Mouse (Mus musculus) B cell, adult 2 months (primary cell): ENCODE results near the gene Efna4.
A peak's percentile ranks its signal among the peaks of the same experiment; 100 is the strongest.

Experiments
- DNase-seq, 2 experiments: peaks; one replicate each; pipeline ENCODE4 v3.0.0; 2022

Efna4 gene

DNA sequence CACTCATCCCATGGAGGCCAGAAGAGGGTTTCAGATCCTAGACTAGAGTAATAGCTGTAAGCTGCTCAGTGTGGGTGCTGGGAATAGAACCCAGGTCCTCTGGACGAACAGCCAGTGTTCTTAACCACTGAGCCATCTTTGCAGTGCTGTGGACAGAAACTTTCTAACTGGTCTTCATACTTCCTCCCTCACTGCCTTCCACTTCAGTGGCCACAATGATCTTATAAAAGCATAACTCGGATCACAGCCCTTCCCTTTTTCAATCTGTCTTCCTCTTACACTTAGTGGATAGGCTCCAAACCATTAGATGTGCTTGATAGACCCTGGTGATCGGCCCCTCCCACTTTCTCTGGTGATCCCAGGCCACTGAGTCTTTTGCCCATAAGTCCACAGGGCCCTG lies 22.4 kb upstream of the Efna4 start:
- DNase-seq = no peak

DNA sequence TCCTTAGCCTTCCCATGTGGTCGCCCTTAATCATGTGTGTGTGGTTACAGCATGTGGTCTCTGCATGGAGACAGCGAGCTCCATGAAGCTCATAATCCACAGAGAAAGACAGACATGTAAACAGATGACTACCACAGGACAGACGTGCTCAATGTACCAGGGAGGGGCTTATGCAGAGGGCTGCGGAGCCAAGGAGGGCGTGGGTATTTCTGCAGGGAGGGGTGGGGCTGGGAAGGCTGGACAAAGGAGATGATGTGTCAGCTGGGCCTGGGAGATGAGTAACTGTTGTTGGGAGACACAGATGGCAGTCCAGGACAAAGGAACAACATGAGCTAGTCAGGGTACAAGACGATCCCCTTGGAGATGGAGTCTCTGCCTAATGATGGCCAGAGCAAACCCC lies 21.8 kb upstream of the Efna4 start:
- no peak for DNase-seq

DNA sequence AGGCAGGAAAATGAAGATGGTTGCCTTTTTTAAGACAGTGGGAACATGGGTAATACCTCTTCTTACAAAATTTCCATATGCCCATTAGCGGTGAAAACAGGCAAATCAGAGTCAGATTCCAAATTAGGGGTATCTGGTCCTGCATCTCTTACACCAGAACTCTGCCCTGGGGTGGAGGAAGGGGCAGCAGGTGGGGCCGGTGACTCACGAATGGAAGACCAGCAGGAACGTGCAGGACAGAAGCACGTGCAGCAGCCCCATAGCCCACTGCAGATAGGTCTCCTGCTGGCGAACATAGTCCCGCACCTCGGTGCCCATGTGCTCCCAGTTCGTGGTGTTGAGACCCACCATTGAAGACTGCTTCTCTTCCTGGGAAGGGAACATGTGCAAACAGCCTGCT lies 18.2 kb upstream of the Efna4 start:
- no peak for DNase-seq

GRCm38 (mm10) chr3:89355512-89355902 lies 17.7 kb upstream of the Efna4 start:
- DNase-seq = no peak

DNA sequence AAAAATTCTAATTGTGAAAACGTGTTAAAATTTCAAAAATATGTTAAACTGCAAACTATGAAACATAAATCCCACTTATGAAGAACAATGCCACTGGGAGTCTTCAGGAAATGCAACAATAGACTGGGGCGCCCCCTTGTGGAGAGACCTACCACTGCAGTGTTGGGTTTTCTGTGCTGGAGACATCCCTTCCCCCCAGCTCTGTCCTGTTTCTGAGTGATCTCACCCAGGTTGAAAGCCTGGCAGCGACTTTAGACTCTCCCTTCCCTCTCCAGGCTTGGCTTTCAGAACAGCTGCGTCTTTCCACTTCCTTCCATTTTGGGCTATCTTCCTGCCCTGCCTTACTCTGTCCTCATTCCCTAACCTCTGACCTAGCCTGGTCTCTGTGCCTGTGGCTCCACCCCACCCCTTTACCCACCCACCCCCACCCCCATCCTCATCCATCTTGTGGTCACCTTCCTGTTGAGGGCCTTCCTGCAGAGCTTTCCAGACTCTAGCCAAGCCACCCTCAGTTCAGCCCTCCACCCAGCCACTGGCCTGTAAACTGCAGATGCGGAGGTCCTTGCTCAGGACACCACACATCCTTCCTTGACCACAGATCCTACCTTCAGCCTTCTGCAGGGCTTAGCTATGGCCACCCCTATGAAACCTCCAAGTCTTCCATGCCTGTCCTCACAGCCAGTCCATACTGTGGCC lies 17.1 kb upstream of the Efna4 start:
- DNase-seq = peak; percentile 91 to 92

DNA sequence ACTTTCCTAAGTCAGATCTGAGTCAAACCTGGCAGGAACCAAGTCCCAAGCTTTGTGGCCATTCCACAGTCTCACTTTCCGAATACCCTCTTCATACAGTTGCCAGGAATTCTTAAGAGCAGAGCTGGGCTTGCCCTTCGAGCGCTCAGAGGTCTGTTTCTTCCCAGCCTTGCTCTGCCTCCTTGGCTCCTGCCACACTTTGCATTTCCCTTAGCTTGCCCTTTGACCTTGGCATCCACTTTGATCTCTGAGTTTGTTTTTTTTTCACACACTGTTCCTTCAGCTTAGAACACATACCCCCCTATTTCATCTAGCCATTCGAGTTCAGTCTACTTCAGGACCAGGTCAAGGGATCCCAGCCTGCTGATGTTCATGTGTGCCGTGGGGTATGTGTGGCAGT lies 13.4 kb upstream of the Efna4 start:
- no peak for DNase-seq

DNA sequence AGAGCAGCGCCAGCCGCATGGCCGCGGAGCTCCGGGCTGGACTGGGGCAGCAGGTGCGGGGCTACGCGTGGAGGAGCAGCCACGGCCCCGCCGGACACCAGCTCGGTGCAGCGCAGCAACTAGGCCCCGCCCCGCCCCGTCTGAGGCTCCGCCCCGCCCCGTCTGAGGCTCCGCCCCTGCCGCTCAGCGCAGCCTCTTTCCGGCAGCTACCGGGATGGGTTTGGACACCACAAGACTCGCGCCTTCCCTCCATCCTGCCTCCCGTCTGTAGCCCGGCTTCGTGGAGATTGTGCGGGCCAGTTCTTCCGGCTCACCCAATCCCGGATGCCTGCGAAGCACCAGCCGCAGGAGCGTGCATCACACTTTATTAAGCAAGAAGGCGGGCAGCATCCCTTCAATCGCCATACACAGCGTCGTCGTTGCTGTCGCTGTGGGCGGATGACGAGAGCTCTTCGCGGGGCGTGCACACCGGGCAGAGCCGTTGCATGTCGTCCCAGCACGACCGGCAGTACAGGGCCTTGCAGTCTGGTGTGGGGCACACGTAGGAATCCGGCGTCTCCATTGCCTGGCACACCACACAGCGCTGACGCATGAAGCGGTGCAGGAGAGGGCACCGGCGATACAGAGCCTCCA lies 12.2 kb upstream of the Efna4 start, which contains the start of gene Adam15:
Gene Adam15 (minus strand): TSS at position 128 of the 633 bp plus-strand sequence.
- DNase-seq = peak; percentile 92 to 93

DNA sequence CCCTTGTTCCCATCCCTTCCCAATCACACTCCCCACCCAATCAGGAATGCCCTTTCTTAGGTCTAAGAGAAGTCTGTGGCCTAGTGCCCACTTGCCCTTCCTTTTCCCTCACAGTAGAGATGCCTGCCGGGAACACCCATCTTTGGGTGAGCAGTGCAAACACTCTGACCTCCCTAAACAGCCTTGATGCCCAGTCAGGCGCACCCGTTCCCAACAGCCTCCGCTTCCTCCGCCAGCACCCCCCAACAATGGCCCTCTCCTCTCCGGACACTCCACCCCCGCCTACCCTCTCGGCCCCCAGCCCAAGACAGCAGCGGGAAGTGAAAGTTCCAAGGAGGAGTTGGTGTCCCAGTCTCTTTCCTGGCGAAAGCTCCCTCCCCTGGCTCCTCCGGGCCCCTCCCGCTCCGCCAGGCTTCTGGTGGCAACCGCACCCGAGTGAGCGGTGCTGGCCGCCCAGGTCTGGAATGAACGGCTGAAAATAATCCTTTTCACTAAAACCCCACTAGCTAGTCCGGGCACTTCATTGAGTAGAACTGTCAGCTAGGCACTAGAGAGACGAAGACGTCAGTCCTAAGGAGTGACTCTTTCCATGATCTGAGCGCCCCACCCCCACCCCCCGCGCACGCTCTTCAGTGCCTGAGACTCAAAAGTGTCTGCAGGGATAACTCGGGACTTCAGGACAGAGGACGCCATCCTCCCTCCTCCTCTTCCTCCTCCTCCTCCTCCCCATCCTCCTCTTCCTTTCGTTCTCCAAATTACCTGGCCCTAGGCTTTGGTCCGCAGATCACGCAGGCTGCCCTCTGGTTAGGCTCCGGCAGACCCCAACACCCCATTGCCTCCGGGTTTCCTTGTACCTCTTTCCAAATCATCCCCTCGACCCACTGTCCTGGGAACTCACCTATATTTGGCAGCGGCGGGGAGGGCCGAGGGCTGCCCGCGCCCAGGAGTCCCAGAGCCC lies 11.4 kb upstream of the Efna4 start:
- DNase-seq = no peak

DNA sequence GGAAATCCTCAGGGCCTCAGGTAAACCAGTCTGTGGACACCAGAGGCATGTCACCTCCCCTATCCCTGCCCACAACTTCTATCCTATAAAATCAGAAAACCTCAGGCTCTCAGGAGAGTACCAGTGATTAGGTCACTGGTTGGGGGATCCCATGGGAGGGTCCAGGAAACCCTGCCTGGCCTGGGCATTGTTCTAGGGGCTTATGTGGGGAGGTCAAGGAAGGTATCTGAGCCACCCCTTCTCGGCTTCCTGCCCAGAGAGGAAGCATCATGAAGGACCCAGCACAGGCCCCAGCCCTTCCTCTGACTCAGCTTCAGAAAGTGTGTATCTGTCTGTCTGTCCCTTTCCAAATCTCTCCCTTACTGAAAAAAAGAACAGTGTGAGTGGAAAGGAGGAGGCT lies 10.1 kb upstream of the Efna4 start:
- DNase-seq = no peak

GRCm38 (mm10) chr3:89346815-89347540 lies 9.2 kb upstream of the Efna4 start:
- DNase-seq = no peak

GRCm38 (mm10) chr3:89343279-89343678 lies 5.5 kb upstream of the Efna4 start:
- DNase-seq = no peak

DNA sequence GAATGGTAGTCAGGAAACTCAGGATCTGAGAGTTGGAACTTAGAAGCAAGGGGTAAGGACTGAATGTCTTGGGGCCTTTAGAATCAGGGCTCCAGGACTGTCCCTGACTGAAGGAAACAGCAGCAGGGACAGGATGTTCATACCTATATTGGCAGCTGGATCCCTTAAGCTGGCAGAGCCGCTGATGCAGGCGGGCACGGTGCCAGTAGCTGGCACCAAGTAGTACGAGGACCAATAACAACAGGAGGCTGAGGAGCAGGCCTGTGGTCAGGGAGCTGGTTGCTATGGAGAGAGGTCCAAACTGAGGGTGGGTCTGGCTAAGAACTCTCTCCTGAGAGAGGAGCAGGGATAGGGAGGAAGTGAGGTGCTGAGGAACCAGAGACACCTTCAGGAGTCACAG lies 4.0 kb upstream of the Efna4 start:
- DNase-seq = no peak

DNA sequence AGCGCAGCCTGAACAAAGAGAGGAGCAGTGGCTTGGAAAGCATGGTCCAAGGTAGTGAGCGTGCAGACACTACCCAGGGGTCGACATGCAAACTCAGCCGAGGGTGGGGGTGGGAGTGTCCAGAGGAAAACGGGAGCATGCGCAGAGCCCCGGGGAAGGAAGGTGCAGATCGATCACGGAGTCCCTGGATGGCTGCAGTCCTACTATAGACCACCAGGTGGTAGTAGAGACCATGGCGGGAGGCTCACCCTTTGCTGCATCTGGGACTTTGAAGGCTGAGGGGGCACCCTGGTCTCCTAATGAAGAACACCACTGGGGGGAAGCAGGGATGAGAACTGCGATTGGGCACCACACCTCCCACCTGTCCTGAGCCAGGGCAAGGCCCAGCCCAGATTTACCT lies 2.6 kb upstream of the Efna4 start:
- peak; percentile 86 to 88 for DNase-seq

DNA sequence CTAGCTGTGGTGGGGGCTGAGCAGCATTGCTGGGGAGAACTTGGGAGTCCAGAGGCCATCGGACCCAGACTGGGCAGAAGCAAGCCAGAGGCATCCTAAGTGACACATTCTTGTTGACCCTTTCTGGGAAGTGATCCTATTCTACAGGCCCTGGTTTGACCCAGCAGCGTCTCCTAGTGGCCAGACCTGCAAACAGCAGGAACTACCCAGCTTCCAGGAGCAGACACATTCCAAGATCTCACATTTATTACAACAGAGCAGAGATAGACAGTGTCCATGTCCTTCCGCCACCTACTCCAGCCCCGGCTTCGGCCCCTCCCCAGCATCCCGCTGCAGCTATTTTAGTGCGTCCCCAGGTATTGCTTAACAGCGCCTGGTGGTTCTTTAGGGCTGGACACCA lies 1.6 kb upstream of the Efna4 start:
- peak; percentile 79 to 80 for DNase-seq

GRCm38 (mm10) chr3:89337062-89337720 lies 637 bp downstream of the Efna4 start:
- DNase-seq = no peak

GRCm38 (mm10) chr3:89336529-89336928 lies 1.3 kb downstream of the Efna4 start:
- DNase-seq = no peak

GRCm38 (mm10) chr3:89333053-89333452 lies 4.8 kb downstream of the Efna4 start:
- no peak for DNase-seq

DNA sequence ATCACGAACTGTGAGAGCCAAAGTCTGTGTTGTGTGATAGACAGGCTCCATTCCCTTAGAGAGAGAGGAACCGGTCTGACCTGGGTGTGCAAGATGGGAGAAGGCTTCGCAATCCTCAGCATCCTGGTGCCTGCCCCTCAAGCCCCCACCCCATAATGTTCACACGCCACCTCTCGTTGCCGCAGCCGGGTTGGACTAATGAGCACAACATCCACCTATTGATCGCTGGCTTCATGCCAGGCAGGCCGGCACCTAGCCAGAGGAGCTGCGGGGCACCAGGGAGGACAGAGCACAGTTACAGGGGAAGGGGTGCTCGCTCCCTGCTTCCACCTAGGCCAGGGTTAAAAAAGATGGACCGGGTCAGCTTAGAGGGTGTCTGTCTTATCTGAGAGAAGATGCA lies 5.4 kb downstream of the Efna4 start:
- no peak for DNase-seq

DNA sequence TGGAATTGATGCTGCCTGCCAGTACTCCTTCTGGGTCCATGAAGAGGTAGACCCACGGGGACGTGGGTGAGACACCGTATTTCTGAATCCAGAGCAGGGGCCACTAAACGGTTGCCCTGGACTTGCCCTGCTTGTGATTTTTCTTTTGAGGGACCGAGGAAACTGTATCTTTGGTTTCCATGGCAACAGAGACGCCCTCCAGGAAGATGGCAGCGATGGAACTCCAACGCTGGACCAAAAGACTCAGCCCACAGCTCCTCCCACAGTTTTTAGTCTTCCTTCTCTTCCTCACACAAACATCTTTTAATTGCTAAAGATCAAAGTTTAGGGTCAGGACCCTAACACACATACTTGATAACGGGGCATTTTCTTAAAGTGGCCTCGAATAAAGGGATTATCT lies 5.8 kb downstream of the Efna4 start:
- no peak for DNase-seq

DNA sequence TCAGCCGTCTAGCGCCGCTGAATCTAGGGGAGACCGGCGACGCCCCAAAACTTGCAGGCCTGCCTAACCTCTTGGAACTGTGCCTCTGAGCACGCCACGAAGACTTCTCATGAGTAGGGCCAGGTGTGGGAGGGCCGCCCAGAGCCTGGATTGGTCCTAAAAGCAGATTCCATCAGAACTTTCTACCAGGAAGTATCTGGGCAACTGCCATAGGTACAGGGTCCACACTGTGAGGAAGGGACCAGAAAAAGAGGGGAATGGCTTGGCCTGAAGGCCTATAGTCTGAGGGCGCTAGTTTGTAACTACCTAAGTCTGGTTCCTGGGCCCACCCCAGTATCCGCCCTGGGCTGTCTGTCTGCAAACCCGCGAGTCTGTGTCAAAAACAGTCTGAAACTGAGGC lies 6.3 kb downstream of the Efna4 start:
- no peak for DNase-seq

- DNase-seq = no peak
Measured at GRCm38 (mm10) chr3:89330948-89331347, 6.9 kb downstream of the Efna4 start.

DNA sequence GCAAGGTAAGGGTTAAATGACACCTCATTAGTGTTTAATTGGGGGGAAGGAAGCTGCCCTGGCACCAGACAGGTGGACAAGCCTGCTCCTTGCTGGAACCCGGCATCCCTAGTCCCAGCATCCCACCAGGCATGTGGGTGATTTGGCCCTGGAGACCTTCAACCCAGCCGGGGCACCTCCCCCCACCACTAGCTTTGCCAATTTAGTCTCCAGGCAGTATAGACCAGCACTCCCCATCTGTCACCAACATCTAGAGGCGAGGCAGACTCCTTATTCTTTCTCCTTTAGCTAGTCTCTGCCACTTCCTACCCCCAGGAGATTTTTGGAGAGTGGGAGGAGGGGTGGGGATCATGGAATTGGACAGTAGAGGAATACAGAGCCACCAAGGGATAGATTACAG lies 7.5 kb downstream of the Efna4 start:
- no peak for DNase-seq
